Mouse (Mus musculus) small intestine, adult 2 months (tissue): Measurements from ENCODE around the gene Spg21.

ENCODE experiments used
- CTCF ChIP-seq: fragments of 200-500 bp; IDR thresholded peaks from 2 replicates; pipeline ENCODE4 v1.5.1; 2012; ENCODE audit warnings: low read depth, mild to moderate bottlenecking, control low read depth, inconsistent platforms, low read length, moderate library complexity, mixed read lengths; ENCODE audit not compliant: insufficient replicate concordance, insufficient read length; ENCODE audit errors: extremely low read depth
- POLR2A ChIP-seq: fragments of 200-500 bp; IDR thresholded peaks from 2 replicates; pipeline ENCODE4 v1.6.1; 2012; ENCODE audit warnings: low read depth, mild to moderate bottlenecking, control low read depth, inconsistent platforms, low read length, moderate library complexity

DNA sequence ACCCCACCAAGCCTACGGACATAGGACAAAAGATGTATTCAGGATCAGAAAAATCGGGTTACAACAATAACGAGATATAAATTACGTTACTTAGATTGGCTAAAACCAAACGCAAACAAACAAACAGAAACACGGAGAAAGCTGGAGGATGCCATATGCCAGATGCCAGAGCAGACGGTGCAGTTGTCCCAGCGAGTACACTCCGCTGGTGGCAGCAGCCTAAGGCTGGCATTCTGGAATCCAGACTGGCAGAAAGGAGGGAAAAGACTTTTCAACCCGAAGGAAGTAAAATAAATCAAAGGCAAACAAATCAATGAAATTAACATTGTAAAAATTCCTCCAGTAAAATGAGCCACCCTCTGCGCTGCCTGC, 59.7 kb downstream of the Spg21 start:
- TF ChIP-seq CTCF (no peak), POLR2A (no peak)
